Mouse (Mus musculus): ENCODE data around the gene Lmod2. TPM values are rescaled to one million over a fixed set of nuclear protein-coding genes. Genes with fewer than 3 reads are reported as not detected.

Gene Lmod2
- total and polyA plus RNA-seq, 2 experiments from 2014 or later, result not detected

DNA sequence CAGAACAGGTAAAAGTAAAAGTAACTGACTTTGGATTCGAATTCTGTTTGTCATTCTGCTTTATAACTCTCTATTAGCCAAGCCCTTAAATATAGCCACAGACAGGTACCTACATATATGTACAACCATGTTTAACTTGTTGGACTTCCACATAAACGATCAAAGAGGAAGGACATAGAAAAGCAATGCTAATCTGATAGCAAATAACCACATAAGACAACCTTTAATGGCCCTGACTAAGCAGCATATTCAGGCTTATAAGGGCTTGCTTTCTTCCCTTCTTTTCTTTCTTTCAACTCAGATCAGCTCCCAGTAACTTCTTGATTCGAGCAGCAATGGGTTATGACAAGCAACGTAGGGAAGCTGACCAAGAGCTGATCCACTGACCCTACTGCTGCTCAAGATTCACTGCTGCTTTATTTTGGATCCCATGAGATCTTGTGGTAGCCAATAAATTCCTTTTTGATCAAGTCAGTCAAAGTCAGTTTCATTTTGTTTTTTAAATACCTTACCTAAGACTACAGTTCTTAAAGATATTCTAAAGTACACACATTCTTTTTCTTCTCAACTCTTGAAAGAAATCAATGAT lies 49.6 kb downstream of the Lmod2 start:
- H3K4me1 ChIP-seq (ENCODE audit: insufficient read depth, low read length), result 0 out of 2 replicates have a peak, but pooled peaks cover 5% of the 10 kb centered on the region
- H3K27me3 ChIP-seq (ENCODE audit: insufficient read depth, low read length), result no peaks in the 10 kb centered on the region
- no peak for ATAC-seq
- H3K4me3 ChIP-seq (ENCODE audit: low read length), result no peak overlapping the region
- no peak overlapping the region for H3K27ac ChIP-seq
- WGBS, result 80% methylated on average over 4 of the region's 4 CpGs
- no peak overlapping the region for H3K4me2 ChIP-seq (ENCODE audit: low read depth, low read length)
- no peak overlapping the region for H3K9ac ChIP-seq (replicated peaks; ENCODE audit: low read length)
- TF ChIP-seq CTCF (IDR thresholded peaks at IDR 0.05; ENCODE audit: low read depth), result no peak
- DNase-seq (ENCODE audit: low spot score), result no peak
- H3K36me3 ChIP-seq (ENCODE audit: insufficient read depth, low read length), result no peaks in the 10 kb centered on the region
- H3K9me3 ChIP-seq (ENCODE audit: low read length), result no peaks in the 10 kb centered on the region

DNA sequence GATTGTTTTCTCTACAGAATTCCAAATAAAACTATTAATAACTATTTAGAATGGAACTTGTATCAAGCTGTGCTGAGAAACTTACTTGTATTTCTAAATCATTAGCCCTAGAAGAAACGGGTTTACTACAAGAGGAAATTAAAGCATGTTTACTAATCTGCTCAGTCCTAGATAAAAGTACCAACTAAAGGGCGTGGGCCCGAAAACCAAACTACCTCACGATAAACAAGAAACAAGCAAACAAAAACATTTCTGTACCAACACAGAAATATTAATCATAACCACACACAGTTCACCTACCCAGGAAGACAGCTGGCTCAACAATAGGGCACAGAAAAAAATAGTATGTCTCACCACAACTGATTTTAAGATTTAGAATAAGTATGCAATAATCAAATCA lies 50.8 kb downstream of the Lmod2 start:
- no peak for TF ChIP-seq CTCF (IDR thresholded peaks at IDR 0.05; ENCODE audit: low read depth)
- Histone ChIP-seq H3K4me1 (ENCODE audit: insufficient read depth, low read length) (0 out of 2 replicates have a peak, but pooled peaks cover 5% of the 10 kb centered on the region), H3K4me3 (ENCODE audit: low read length) (no peak overlapping the region), H3K9ac (replicated peaks; ENCODE audit: low read length) (no peak overlapping the region), H3K4me2 (ENCODE audit: low read depth, low read length) (no peak overlapping the region), H3K36me3 (ENCODE audit: insufficient read depth, low read length) (no peaks in the 10 kb centered on the region), H3K9me3 (ENCODE audit: low read length) (no peaks in the 10 kb centered on the region), H3K27ac (no peak overlapping the region), H3K27me3 (ENCODE audit: insufficient read depth, low read length) (no peaks in the 10 kb centered on the region)
- ATAC-seq (no peak), DNase-seq (ENCODE audit: low spot score) (no peak)
- 85% methylated on average over 4 of the region's 4 CpGs for WGBS

DNA sequence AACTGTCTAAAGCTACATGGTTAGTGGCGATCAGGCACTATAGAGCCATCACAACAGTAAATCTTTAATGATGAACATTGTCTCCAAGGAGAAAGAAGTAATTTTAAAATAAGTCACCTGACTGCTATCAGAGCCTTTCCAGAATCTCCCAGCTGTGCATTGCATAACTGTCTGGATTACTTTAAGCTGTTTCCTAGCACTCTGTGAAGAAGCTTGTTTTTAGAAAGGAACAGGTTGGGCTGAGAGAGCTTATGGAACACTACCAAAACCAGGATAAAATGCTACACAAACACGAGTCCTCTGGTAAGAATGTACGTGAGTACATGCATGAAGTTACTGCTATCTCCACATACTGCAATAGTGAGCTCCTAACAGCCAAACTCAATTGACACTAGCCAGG lies 53.2 kb downstream of the Lmod2 start:
- Histone ChIP-seq H3K27me3 (ENCODE audit: insufficient read depth, low read length) (no peaks in the 10 kb centered on the region), H3K4me2 (ENCODE audit: low read depth, low read length) (no peak overlapping the region), H3K4me1 (ENCODE audit: insufficient read depth, low read length) (0 out of 2 replicates have a peak, but pooled peaks cover 5% of the 10 kb centered on the region), H3K36me3 (ENCODE audit: insufficient read depth, low read length) (no peaks in the 10 kb centered on the region), H3K9ac (replicated peaks; ENCODE audit: low read length) (no peak overlapping the region), H3K4me3 (ENCODE audit: low read length) (no peak overlapping the region), H3K27ac (no peak overlapping the region), H3K9me3 (ENCODE audit: low read length) (no peaks in the 10 kb centered on the region)
- no peak for TF ChIP-seq CTCF (IDR thresholded peaks at IDR 0.05; ENCODE audit: low read depth)
- no peak for ATAC-seq
- WGBS, result 87% methylated on average over 3 of the region's 3 CpGs
- no peak for DNase-seq (ENCODE audit: low spot score)

DNA sequence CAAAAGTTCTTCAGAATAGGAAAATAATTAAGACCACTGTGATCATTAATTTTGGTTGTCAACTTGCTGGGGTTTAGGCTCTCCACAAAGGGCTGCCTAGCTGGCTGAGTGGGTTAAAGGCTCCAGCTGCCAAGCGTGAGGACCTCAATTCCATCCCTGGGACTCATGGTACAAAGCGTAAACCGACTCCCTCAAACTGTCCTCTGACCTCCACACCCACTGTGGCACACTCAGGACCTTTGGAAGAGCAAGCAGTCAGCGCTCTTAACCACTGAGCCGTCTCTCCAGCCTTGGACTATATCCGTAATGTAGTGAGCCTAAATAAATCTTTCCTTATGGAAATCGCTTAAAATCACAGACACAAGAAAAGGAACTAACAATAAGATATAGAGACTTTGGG lies 54.0 kb downstream of the Lmod2 start:
- H3K9ac ChIP-seq (replicated peaks; ENCODE audit: low read length), result no peak overlapping the region
- H3K27ac ChIP-seq, result no peak overlapping the region
- no peak for TF ChIP-seq CTCF (IDR thresholded peaks at IDR 0.05; ENCODE audit: low read depth)
- no peak overlapping the region for H3K4me3 ChIP-seq (ENCODE audit: low read length)
- DNase-seq (ENCODE audit: low spot score), result no peak
- no peak overlapping the region for H3K4me2 ChIP-seq (ENCODE audit: low read depth, low read length)
- H3K9me3 ChIP-seq (ENCODE audit: low read length), result no peaks in the 10 kb centered on the region
- no peak for ATAC-seq
- no peaks in the 10 kb centered on the region for H3K27me3 ChIP-seq (ENCODE audit: insufficient read depth, low read length)
- WGBS, result 71% methylated on average over 7 of the region's 7 CpGs
- H3K4me1 ChIP-seq (ENCODE audit: insufficient read depth, low read length), result 0 out of 2 replicates have a peak, but pooled peaks cover 5% of the 10 kb centered on the region
- no peaks in the 10 kb centered on the region for H3K36me3 ChIP-seq (ENCODE audit: insufficient read depth, low read length)

Other genes starting within 250 kb of the Lmod2 start
- 1.5 and 1.7 TPM in 2 replicates for gene Iqub, start 82.7 kb upstream of the Lmod2 start, total RNA-seq (2014; rRNA removed)
- 1.5 and 2.0 TPM in 2 replicates for gene Iqub, start 82.7 kb upstream of the Lmod2 start, polyA plus RNA-seq (2015; fragmentation: Nextera tagmentation; extraction: Ambion mirVana)
- 17.1 and 24.3 TPM in 2 replicates for gene Ndufa5, start 69.7 kb upstream of the Lmod2 start, total RNA-seq (2014; rRNA removed)
- 596 and 598 TPM in 2 replicates for gene Ndufa5, start 69.7 kb upstream of the Lmod2 start, polyA plus RNA-seq (2015; fragmentation: Nextera tagmentation; extraction: Ambion mirVana)
- 0.11 and 0.31 TPM in 2 replicates for gene Asb15, start 69.6 kb upstream of the Lmod2 start, total RNA-seq (2014; rRNA removed)
- gene Asb15, start 69.6 kb upstream of the Lmod2 start, polyA plus RNA-seq (2015; fragmentation: Nextera tagmentation; extraction: Ambion mirVana), result 0.11 and 0.24 TPM in 2 replicates
- gene Wasl, start 67.2 kb downstream of the Lmod2 start, total RNA-seq (2014; rRNA removed), result 20.0 and 20.9 TPM in 2 replicates
- gene Wasl, start 67.2 kb downstream of the Lmod2 start, polyA plus RNA-seq (2015; fragmentation: Nextera tagmentation; extraction: Ambion mirVana), result 57.4 and 61.0 TPM in 2 replicates
- gene Hyal6, start 135.5 kb downstream of the Lmod2 start, total RNA-seq (2014; rRNA removed), result not detected in 2 replicates
- gene Hyal6, start 135.5 kb downstream of the Lmod2 start, polyA plus RNA-seq (2015; fragmentation: Nextera tagmentation; extraction: Ambion mirVana), result not detected in 2 replicates
- not detected in 2 replicates for gene Hyal4, start 150.6 kb downstream of the Lmod2 start, total RNA-seq (2014; rRNA removed)
- not detected in 2 replicates for gene Hyal4, start 150.6 kb downstream of the Lmod2 start, polyA plus RNA-seq (2015; fragmentation: Nextera tagmentation; extraction: Ambion mirVana)
- not detected in 2 replicates for gene Spam1, start 193.4 kb downstream of the Lmod2 start, total RNA-seq (2014; rRNA removed)
- not detected in 2 replicates for gene Spam1, start 193.4 kb downstream of the Lmod2 start, polyA plus RNA-seq (2015; fragmentation: Nextera tagmentation; extraction: Ambion mirVana)

Data from hindbrain, postnatal 0 days (tissue).